Mouse (Mus musculus): Measurements from ENCODE around the gene Foxg1. TPM values are rescaled to one million over a fixed set of nuclear protein-coding genes. Genes with fewer than 3 reads are reported as not detected.

Gene Foxg1
- 25.3 and 31.8 TPM in 2 replicates for polyA plus RNA-seq (2012; rRNA removed)

DNA sequence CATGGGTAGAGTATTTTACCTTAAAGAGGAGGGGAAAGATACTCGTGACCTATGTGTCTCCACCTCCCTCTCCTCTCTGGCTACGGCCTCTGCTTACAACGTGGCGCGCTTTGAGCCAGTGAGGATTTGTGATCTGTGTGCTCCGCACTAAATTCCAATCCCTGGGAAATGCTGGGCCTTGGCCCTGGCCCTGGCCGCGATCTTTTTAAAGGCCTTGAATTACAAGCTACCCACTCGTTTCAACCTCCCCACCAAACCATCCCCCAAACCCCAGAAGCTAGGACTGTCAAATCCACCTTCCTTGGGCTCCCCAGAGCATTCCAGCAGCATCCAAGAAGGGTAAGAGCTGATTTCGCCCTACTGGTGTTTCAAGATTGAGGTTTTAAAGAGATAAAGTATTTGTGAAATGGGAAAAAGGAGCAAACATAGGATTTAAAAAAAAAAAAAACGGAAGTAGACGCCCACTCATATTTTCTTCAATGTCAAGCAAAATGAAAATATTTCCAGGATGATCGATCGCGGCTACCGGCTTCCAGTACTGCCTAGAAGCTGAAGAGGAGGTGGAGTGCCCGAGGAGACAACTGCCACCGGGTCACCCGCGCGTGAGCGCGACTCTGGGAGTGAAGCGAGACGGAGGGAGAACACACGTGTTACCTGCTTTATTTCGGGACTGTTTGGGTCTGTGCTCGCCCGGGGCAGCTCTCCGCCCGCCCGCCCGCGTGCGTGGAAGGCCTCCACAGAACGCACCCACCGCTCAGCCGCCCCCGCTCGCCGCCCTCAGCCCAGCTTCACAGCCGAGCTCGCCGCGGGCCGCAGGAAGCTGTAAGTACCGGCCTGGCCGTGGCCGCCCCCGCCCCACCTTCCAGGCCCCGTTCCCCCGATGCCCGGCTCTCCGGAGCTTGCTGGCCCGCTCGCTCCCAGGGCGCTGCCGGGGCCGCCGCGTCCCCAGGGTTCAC, at the start of gene Foxg1:
TSS of gene Foxg1 (plus strand) at position 96 of the 956 bp plus-strand sequence.

DNA sequence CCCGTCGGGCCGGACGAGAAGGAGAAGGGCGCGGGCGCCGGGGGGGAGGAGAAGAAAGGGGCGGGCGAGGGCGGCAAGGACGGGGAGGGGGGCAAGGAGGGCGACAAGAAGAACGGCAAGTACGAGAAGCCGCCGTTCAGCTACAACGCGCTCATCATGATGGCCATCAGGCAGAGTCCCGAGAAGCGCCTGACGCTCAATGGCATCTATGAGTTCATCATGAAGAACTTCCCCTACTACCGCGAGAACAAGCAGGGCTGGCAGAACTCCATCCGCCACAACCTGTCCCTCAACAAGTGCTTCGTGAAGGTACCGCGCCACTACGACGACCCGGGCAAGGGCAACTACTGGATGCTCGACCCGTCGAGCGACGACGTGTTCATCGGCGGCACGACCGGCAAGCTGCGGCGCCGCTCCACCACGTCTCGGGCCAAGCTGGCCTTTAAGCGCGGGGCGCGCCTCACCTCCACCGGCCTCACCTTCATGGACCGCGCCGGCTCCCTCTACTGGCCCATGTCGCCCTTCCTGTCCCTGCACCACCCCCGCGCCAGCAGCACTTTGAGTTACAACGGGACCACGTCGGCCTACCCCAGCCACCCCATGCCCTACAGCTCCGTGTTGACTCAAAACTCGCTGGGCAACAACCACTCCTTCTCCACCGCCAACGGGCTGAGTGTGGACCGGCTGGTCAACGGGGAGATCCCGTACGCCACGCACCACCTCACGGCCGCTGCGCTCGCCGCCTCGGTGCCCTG, 2.6 kb downstream of the Foxg1 start, which contains the start of gene Gm43517:
TSS of gene Gm43517 (plus strand) at position 299 of the 755 bp plus-strand sequence.

Other genes starting within 250 kb of the Foxg1 start
- 0.60 and 0.90 TPM in 2 replicates for gene Gm43517, start 2.5 kb downstream of the Foxg1 start, polyA plus RNA-seq (2012; rRNA removed)

Data from central nervous system, embryonic 11.5 days (tissue).